Mouse (Mus musculus): ENCODE data around the gene Myo10. TPM values are rescaled to one million over a fixed set of nuclear protein-coding genes. Genes with fewer than 3 reads are reported as not detected.

Myo10 gene
- polyA plus RNA-seq, 1 experiment, result 8.2 TPM

- Histone ChIP-seq H3K27me3 (replicated peaks) (no peaks in the 10 kb centered on the region), H3K4me1 (peaks cover 50% of the 10 kb centered on the region), H3K36me3 (replicated peaks; ENCODE audit: low read length) (no peaks in the 10 kb centered on the region), H3K4me3 (replicated peaks) (no peak overlapping the region), H3K9me3 (no peaks in the 10 kb centered on the region)
- no peak for TF ChIP-seq FLI1 (IDR thresholded peaks at IDR 0.05; ENCODE audit: low read length)
- no peak for TF ChIP-seq GATA1 (IDR thresholded peaks at IDR 0.05; ENCODE audit: borderline replicate concordance, low read length)
These were observed 32.9 kb upstream of the Myo10 start for GRCm38 (mm10) chr15:25589318-25589902.

GRCm38 (mm10) chr15:25589916-25590315 is 32.4 kb upstream of the Myo10 start:
- Histone ChIP-seq H3K4me1 (peaks cover 45% of the 10 kb centered on the region), H3K27me3 (replicated peaks) (no peaks in the 10 kb centered on the region)

GRCm38 (mm10) chr15:25590891-25591290 is 31.4 kb upstream of the Myo10 start:
- Histone ChIP-seq H3K36me3 (replicated peaks; ENCODE audit: low read length) (peaks cover 4% of the 10 kb centered on the region), H3K4me3 (replicated peaks) (no peak overlapping the region)
- no peak for TF ChIP-seq FLI1 (IDR thresholded peaks at IDR 0.05; ENCODE audit: low read length)
- no peak for TF ChIP-seq GATA1 (IDR thresholded peaks at IDR 0.05; ENCODE audit: borderline replicate concordance, low read length)

More at GRCm38 (mm10) chr15:25589916-25590315, 32.4 kb upstream of the Myo10 start:
- Histone ChIP-seq H3K36me3 (replicated peaks; ENCODE audit: low read length) (no peaks in the 10 kb centered on the region), H3K9me3 (no peaks in the 10 kb centered on the region), H3K4me3 (replicated peaks) (no peak overlapping the region)
- TF ChIP-seq FLI1 (IDR thresholded peaks at IDR 0.05; ENCODE audit: low read length) (no peak), GATA1 (IDR thresholded peaks at IDR 0.05; ENCODE audit: borderline replicate concordance, low read length) (no peak)

GRCm38 (mm10) chr15:25591964-25592363 is 30.4 kb upstream of the Myo10 start:
- TF ChIP-seq GATA1 (IDR thresholded peaks at IDR 0.05; ENCODE audit: borderline replicate concordance, low read length), result no peak
- TF ChIP-seq FLI1 (IDR thresholded peaks at IDR 0.05; ENCODE audit: low read length), result no peak
- H3K36me3 ChIP-seq (replicated peaks; ENCODE audit: low read length), result peaks cover 4% of the 10 kb centered on the region
- H3K4me1 ChIP-seq, result peaks cover 32% of the 10 kb centered on the region
- no peaks in the 10 kb centered on the region for H3K27me3 ChIP-seq (replicated peaks)
- no peak overlapping the region for H3K4me3 ChIP-seq (replicated peaks)
- H3K9me3 ChIP-seq, result peaks cover 6% of the 10 kb centered on the region; the same call in 1 of the 2 replicates

More at GRCm38 (mm10) chr15:25590891-25591290, 31.4 kb upstream of the Myo10 start:
- Histone ChIP-seq H3K27me3 (replicated peaks) (no peaks in the 10 kb centered on the region), H3K9me3 (peaks cover 6% of the 10 kb centered on the region; the same call in 1 of the 2 replicates), H3K4me1 (peaks cover 36% of the 10 kb centered on the region)

- Histone ChIP-seq H3K27me3 (replicated peaks) (no peaks in the 10 kb centered on the region), H3K4me1 (peaks cover 41% of the 10 kb centered on the region), H3K36me3 (replicated peaks; ENCODE audit: low read length) (peaks cover 4% of the 10 kb centered on the region), H3K4me3 (replicated peaks) (no peak overlapping the region), H3K9me3 (peaks cover 6% of the 10 kb centered on the region; the same call in 1 of the 2 replicates)
- TF ChIP-seq FLI1 (IDR thresholded peaks at IDR 0.05; ENCODE audit: low read length), result no peak
- TF ChIP-seq GATA1 (IDR thresholded peaks at IDR 0.05; ENCODE audit: borderline replicate concordance, low read length), result no peak
These were observed 28.7 kb upstream of the Myo10 start for GRCm38 (mm10) chr15:25593469-25594150.

GRCm38 (mm10) chr15:25598313-25598712 is 24.0 kb upstream of the Myo10 start:
- TF ChIP-seq GATA1 (IDR thresholded peaks at IDR 0.05; ENCODE audit: borderline replicate concordance, low read length), result no peak
- no peak for TF ChIP-seq FLI1 (IDR thresholded peaks at IDR 0.05; ENCODE audit: low read length)
- H3K36me3 ChIP-seq (replicated peaks; ENCODE audit: low read length), result peaks cover 4% of the 10 kb centered on the region
- H3K4me3 ChIP-seq (replicated peaks), result no peak overlapping the region
- no peaks in the 10 kb centered on the region for H3K27me3 ChIP-seq (replicated peaks)
- H3K4me1 ChIP-seq, result peaks cover 33% of the 10 kb centered on the region
- H3K9me3 ChIP-seq, result peaks cover 6% of the 10 kb centered on the region; the same call in 1 of the 2 replicates

GRCm38 (mm10) chr15:25602306-25602705 is 20.0 kb upstream of the Myo10 start:
- Histone ChIP-seq H3K27me3 (replicated peaks) (no peaks in the 10 kb centered on the region), H3K9me3 (peaks cover 3% of the 10 kb centered on the region), H3K4me3 (replicated peaks) (no peak overlapping the region), H3K4me1 (peaks cover 46% of the 10 kb centered on the region), H3K36me3 (replicated peaks; ENCODE audit: low read length) (peaks cover 2% of the 10 kb centered on the region)
- no peak for TF ChIP-seq GATA1 (IDR thresholded peaks at IDR 0.05; ENCODE audit: borderline replicate concordance, low read length)

GRCm38 (mm10) chr15:25603286-25603685 is 19.0 kb upstream of the Myo10 start:
- Histone ChIP-seq H3K36me3 (replicated peaks; ENCODE audit: low read length) (peaks cover 2% of the 10 kb centered on the region), H3K4me1 (peaks cover 50% of the 10 kb centered on the region), H3K9me3 (peaks cover 3% of the 10 kb centered on the region), H3K4me3 (replicated peaks) (no peak overlapping the region), H3K27me3 (replicated peaks) (no peaks in the 10 kb centered on the region)
- TF ChIP-seq FLI1 (IDR thresholded peaks at IDR 0.05; ENCODE audit: low read length) (no peak), GATA1 (IDR thresholded peaks at IDR 0.05; ENCODE audit: borderline replicate concordance, low read length) (no peak)

- Histone ChIP-seq H3K27me3 (replicated peaks) (no peaks in the 10 kb centered on the region), H3K9me3 (peaks cover 3% of the 10 kb centered on the region), H3K4me1 (peaks cover 50% of the 10 kb centered on the region), H3K4me3 (replicated peaks) (no peak overlapping the region), H3K36me3 (replicated peaks; ENCODE audit: low read length) (peaks cover 2% of the 10 kb centered on the region)
- TF ChIP-seq FLI1 (IDR thresholded peaks at IDR 0.05; ENCODE audit: low read length) (no peak), GATA1 (IDR thresholded peaks at IDR 0.05; ENCODE audit: borderline replicate concordance, low read length) (no peak)
These were observed 18.1 kb upstream of the Myo10 start for GRCm38 (mm10) chr15:25604231-25604630.

- Histone ChIP-seq H3K4me1 (peaks cover 52% of the 10 kb centered on the region), H3K27me3 (replicated peaks) (no peaks in the 10 kb centered on the region), H3K4me3 (replicated peaks) (no peak overlapping the region), H3K36me3 (replicated peaks; ENCODE audit: low read length) (peaks cover 2% of the 10 kb centered on the region), H3K9me3 (peaks cover 3% of the 10 kb centered on the region)
- TF ChIP-seq FLI1 (IDR thresholded peaks at IDR 0.05; ENCODE audit: low read length) (no peak), GATA1 (IDR thresholded peaks at IDR 0.05; ENCODE audit: borderline replicate concordance, low read length) (no peak)
These were observed 16.9 kb upstream of the Myo10 start for GRCm38 (mm10) chr15:25605376-25605775.
